Mouse (Mus musculus) neural tube, embryonic 11.5 days (tissue): ENCODE measurements around the gene Gm20388. TPM values are rescaled to one million over a fixed set of nuclear protein-coding genes. Genes with fewer than 3 reads are reported as not detected.

Experiments
- ATAC-seq: fragments of 200-750 bp; cut with Nextera tagmentation; 2 replicates; pipeline ENCODE4 v1.8.0; 2017; ENCODE audit warnings: moderate number of reproducible peaks, mild to moderate bottlenecking, moderate TSS enrichment, moderate library complexity; ENCODE audit not compliant: insufficient read depth, low FRiP score, low TSS enrichment
- DNase-seq: peaks from one replicate; pipeline ENCODE4 v3.0.0-alpha.2; 2015; ENCODE audit warnings: low spot score
- H3K27ac ChIP-seq: fragments of 300-500 bp; sonication (generic); 2 replicates; pipeline ENCODE4 v1.5.1; 2014; ENCODE audit warnings: low read depth, mild to moderate bottlenecking, low read length
- H3K27me3 ChIP-seq: fragments of 300-500 bp; sonication (generic); 2 replicates; pipeline ENCODE4 v1.6.1; 2014; ENCODE audit warnings: mild to moderate bottlenecking, low read length, mixed read lengths; ENCODE audit not compliant: control insufficient read depth, insufficient read depth
- H3K36me3 ChIP-seq: fragments of 300-500 bp; sonication (generic); 2 replicates; pipeline ENCODE4 v1.6.1; 2014; ENCODE audit warnings: mild to moderate bottlenecking, low read length, moderate library complexity, mixed read lengths; ENCODE audit not compliant: control insufficient read depth, insufficient read depth
- H3K4me1 ChIP-seq: fragments of 300-500 bp; sonication (generic); 2 replicates; pipeline ENCODE4 v1.6.1; 2014; ENCODE audit warnings: low read length, mixed read lengths; ENCODE audit not compliant: control insufficient read depth, insufficient read depth
- H3K4me2 ChIP-seq: fragments of 300-500 bp; sonication (generic); 2 replicates; pipeline ENCODE4 v1.6.1; 2014; ENCODE audit warnings: low read depth, mild to moderate bottlenecking, moderate library complexity
- H3K4me3 ChIP-seq: fragments of 300-500 bp; sonication (generic); 2 replicates; pipeline ENCODE4 v1.5.1; 2014; ENCODE audit warnings: low read depth, low read length
- H3K9ac ChIP-seq: fragments of 300-500 bp; sonication (generic); 2 replicates; pipeline ENCODE4 v1.6.1; 2014; ENCODE audit warnings: mild to moderate bottlenecking, low read length
- H3K9me3 ChIP-seq: fragments of 300-500 bp; sonication (generic); 2 replicates; pipeline ENCODE4 v1.6.1; 2016; ENCODE audit warnings: low read length; ENCODE audit not compliant: control insufficient read depth
- WGBS: fragments of 180-500 bp; shearing (Covaris S2); extraction: QIAGEN DNeasy Blood & Tissue Kit; methylation state at CpG from one replicate; pipeline ENCODE4 v1.1.7; 2014; 5-methylcytosine and 5-hydroxymethylcytosine counted together
- polyA plus RNA-seq: library from polyadenylated mRNA; unstranded; fragments of >200 nt; fragmentation: Nextera tagmentation; extraction: Ambion mirVana; gene quantifications from 2 replicates; pipeline ENCODE4 v1.2.1, GENCODE M21; 2014

Gene Gm20388
- polyA plus RNA-seq, 1 experiment from 2014 or later, result not detected

GRCm38 (mm10) chr8:124384336-124384735 lies 4473.7 kb downstream of the Gm20388 start:
- DNase-seq, result no peak
- 93% methylated on average over 19 of the region's 19 CpGs for WGBS
- no peaks in the 10 kb centered on the region for H3K27me3 ChIP-seq

GRCm38 (mm10) chr8:124386225-124386899 lies 4475.7 kb downstream of the Gm20388 start:
- no peak overlapping the region for H3K4me3 ChIP-seq
- no peak overlapping the region for H3K4me2 ChIP-seq
- 75% methylated on average over 23 of the region's 23 CpGs for WGBS
- no peak overlapping the region for H3K27ac ChIP-seq
- no peaks in the 10 kb centered on the region for H3K27me3 ChIP-seq
- no peaks in the 10 kb centered on the region for H3K9me3 ChIP-seq
- peak; percentile 16 for DNase-seq
- H3K4me1 ChIP-seq, result no peaks in the 10 kb centered on the region
- no peak for ATAC-seq
- H3K36me3 ChIP-seq, result no peaks in the 10 kb centered on the region
- no peak overlapping the region for H3K9ac ChIP-seq

More at GRCm38 (mm10) chr8:124384336-124384735, 4473.7 kb downstream of the Gm20388 start:
- H3K9ac ChIP-seq, result no peak overlapping the region
- H3K36me3 ChIP-seq, result no peaks in the 10 kb centered on the region
- H3K4me3 ChIP-seq, result no peak overlapping the region
- H3K4me1 ChIP-seq, result no peaks in the 10 kb centered on the region
- no peak overlapping the region for H3K4me2 ChIP-seq
- no peak for ATAC-seq
- no peak overlapping the region for H3K27ac ChIP-seq
- H3K9me3 ChIP-seq, result no peaks in the 10 kb centered on the region

- DNase-seq (no peak), ATAC-seq (no peak)
- Histone ChIP-seq H3K36me3 (no peaks in the 10 kb centered on the region), H3K27me3 (no peaks in the 10 kb centered on the region), H3K9ac (no peak overlapping the region), H3K27ac (no peak overlapping the region), H3K9me3 (no peaks in the 10 kb centered on the region), H3K4me1 (no peaks in the 10 kb centered on the region), H3K4me2 (no peak overlapping the region), H3K4me3 (no peak overlapping the region)
- 89% methylated on average over 11 of the region's 11 CpGs for WGBS
Measured at GRCm38 (mm10) chr8:124389495-124389894, 4478.9 kb downstream of the Gm20388 start.

DNA sequence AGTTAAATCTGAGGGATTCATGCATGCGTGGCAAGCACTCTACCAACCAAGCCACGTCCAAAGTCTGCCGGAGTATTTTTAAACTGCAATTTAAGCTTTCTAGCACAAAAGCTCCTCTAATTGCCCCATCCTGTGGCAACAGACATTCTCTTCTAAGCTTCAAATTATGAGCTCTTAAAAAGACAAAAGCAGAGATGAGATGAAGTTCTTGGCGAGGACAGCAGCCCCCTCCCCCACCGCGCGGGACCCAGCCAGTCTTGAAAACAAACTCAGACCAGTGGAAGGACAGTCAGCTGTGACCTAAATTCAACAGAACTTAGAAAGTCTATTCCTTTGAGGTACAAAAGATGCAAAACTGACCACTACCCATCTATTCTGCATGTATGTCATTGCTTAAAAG lies 4480.6 kb downstream of the Gm20388 start:
- no peaks in the 10 kb centered on the region for H3K27me3 ChIP-seq
- DNase-seq (no peak), ATAC-seq (no peak)
- no peak overlapping the region for H3K9ac ChIP-seq
- H3K4me1 ChIP-seq, result no peaks in the 10 kb centered on the region
- no peaks in the 10 kb centered on the region for H3K9me3 ChIP-seq
- H3K4me2 ChIP-seq, result no peak overlapping the region
- WGBS, result 86% methylated on average over 7 of the region's 7 CpGs
- H3K27ac ChIP-seq, result no peak overlapping the region
- H3K36me3 ChIP-seq, result no peaks in the 10 kb centered on the region
- no peak overlapping the region for H3K4me3 ChIP-seq

DNA sequence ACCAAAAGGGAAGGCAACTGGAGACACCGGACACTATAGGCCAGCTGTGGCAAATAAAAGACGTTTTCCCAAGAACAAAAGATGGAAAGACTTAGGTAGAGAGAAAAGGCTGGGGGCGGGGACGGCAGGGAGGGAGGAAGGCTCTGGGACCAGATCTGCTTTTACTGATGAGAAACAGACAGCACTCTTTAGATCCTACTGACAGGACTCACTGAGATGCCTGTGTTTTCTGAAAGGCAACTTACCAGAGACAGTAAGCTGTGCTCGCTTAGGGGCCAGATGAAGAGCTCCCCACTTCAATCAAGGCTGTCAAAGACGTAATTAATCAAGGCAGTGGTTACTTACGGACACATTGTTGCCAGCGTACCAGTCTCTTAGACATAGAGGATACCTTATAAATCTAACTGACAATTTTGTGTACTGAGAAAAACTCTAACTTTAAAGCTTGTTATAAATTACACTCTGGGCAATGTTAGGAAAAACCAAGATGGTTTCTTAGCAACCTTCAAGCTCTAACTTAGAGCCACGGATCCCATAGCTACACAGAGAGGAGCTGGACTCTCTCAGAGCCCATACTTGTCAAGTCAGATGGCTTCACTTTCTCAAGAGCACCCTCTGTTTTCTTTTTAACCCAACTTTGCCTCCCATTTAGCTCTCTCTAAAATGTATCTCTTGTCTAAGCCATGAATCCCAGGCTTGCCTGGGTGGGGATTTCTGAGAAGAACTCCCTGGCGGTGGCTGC lies 4481.8 kb downstream of the Gm20388 start:
- Histone ChIP-seq H3K4me2 (no peak overlapping the region), H3K27ac (no peak overlapping the region), H3K27me3 (no peaks in the 10 kb centered on the region), H3K36me3 (no peaks in the 10 kb centered on the region), H3K4me3 (no peak overlapping the region), H3K9me3 (no peaks in the 10 kb centered on the region), H3K9ac (no peak overlapping the region), H3K4me1 (no peaks in the 10 kb centered on the region)
- DNase-seq (no peak), ATAC-seq (no peak)
- WGBS, result 50% methylated on average over 10 of the region's 10 CpGs

DNA sequence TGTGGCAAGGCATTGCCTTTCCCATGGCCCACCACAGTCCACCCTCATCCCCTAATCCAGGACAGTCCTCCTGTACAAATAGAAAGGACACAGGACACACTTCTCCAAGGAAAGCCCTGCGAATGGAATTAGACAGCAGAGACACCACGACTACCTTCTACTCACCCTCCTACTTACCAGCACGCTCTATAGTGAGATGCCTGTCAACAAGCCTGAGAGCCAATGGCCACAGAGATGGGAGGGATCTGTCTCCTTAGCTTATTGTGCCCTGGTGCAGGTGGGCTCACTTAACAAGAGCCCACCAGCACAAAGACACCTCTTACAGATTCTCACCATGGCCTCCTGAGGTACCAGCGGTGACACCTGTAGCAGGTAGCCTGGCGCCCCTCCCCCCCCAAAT lies 4482.4 kb downstream of the Gm20388 start:
- H3K4me2 ChIP-seq, result no peak overlapping the region
- WGBS, result 87% methylated on average over 5 of the region's 5 CpGs

GRCm38 (mm10) chr8:124393927-124394326 lies 4483.3 kb downstream of the Gm20388 start:
- H3K9ac ChIP-seq, result no peak overlapping the region
- 83% methylated on average over 4 of the region's 4 CpGs for WGBS
- no peak overlapping the region for H3K4me3 ChIP-seq
- DNase-seq (no peak), ATAC-seq (no peak)
- no peaks in the 10 kb centered on the region for H3K36me3 ChIP-seq
- no peaks in the 10 kb centered on the region for H3K27me3 ChIP-seq
- H3K4me2 ChIP-seq, result no peak overlapping the region
- no peaks in the 10 kb centered on the region for H3K4me1 ChIP-seq
- H3K9me3 ChIP-seq, result no peaks in the 10 kb centered on the region
- no peak overlapping the region for H3K27ac ChIP-seq

More for the DNA sequence above, 4482.4 kb downstream of the Gm20388 start:
- H3K27ac ChIP-seq, result no peak overlapping the region
- H3K9me3 ChIP-seq, result no peaks in the 10 kb centered on the region
- no peak overlapping the region for H3K4me3 ChIP-seq
- H3K9ac ChIP-seq, result no peak overlapping the region
- no peaks in the 10 kb centered on the region for H3K4me1 ChIP-seq
- no peaks in the 10 kb centered on the region for H3K36me3 ChIP-seq
- no peak for ATAC-seq
- no peak for DNase-seq
- H3K27me3 ChIP-seq, result no peaks in the 10 kb centered on the region

DNA sequence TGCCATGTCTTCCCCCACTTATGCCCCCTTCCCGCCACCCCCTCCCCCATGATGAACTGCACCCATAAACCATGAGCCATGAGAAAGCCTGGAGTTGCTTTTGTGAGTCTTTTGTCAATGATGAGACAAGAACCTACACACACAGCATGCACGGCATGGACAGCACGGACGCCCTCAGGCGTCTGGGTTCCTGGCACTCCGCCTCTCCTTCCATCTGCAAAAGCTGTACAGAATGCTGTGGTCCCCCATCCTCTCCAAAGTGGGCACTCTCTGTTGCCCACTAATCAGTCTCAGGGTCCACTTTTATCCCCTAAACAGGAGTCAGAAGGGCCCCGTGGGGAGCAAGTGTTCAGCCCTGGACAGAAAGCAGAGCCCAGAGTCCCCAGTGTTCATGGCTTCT lies 4484.3 kb downstream of the Gm20388 start:
- DNase-seq (no peak), ATAC-seq (no peak)
- Histone ChIP-seq H3K4me1 (no peaks in the 10 kb centered on the region), H3K36me3 (no peaks in the 10 kb centered on the region), H3K9ac (no peak overlapping the region), H3K4me3 (no peak overlapping the region), H3K9me3 (no peaks in the 10 kb centered on the region), H3K4me2 (no peak overlapping the region), H3K27ac (no peak overlapping the region), H3K27me3 (no peaks in the 10 kb centered on the region)
- WGBS, result 80% methylated on average over 7 of the region's 7 CpGs
